Comparison of ENCODE assay signal across 7 mouse cellular contexts in the genomic region with DNA sequence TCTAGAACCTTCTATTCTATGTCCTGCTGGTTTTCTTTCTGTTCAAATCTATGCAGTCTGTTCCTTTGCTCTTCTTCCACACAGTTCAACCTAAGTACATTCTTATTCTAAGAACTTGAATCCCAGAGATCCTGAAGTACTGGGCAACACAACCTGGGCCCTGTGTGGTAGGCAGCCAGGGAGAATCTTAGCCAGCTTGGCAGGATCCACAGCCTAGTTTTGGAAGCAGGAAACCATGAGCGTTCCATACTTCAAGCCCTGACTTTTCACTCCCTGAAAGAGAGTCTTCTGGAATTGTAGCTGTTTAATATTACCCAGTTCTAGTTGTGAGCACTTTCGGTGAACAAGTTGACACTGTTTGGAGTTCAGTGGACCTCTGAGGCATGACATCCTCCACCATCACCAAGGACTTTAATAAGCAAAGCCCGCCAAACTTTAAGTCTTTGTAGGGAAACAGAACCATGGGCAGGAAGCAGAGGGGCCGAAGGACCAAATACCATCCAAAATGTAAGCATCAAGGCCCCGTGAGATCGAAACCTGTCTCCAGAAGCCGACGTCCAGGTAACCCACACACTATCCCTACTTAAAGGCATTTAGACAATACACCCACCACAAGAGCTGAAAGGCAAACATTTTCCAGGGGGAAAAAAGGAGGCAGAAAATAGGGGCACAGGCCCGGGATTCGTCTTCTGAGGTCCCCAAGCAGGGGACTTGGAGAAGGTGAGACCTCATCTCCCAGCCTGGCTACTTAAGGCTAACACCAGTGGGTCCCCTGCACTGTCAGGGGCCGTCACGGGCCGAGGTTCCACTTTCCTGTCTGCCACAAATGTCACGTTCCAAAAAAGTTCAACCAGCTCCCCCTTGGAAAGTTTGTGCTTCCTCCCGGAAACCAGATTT. TPM values are rescaled to one million over a fixed set of nuclear protein-coding genes. Genes with fewer than 3 reads are reported as not detected.
DNase-seq lines count a peak whose midpoint lies in the region; ATAC-seq and TF ChIP-seq lines count a peak whose summit lies in the region.

No protein-coding gene starts in this region.

- 6% methylated on average over 15 of the region's 15 CpGs for WGBS in heart, embryonic 16.5 days
- WGBS in liver, embryonic 11.5 days = 18% methylated on average over 15 of the region's 15 CpGs
- WGBS in stomach, embryonic 15.5 days = 4% methylated on average over 15 of the region's 15 CpGs

- peaks cover 0 to 6% of the 10 kb centered on the region in 2 experiments; a peak in 1 of 4 replicates for H3K4me1 ChIP-seq in ES-E14 (ENCODE audit: control insufficient read depth in 2 of 2, insufficient read depth in 2 of 2, low read length in 2 of 2, poor library complexity in 1 of 2)
- H3K4me1 ChIP-seq in heart, embryonic 16.5 days (ENCODE audit: control insufficient read depth, insufficient read depth, low read length) = peaks cover 50% of the 10 kb centered on the region
- H3K4me1 ChIP-seq in liver, embryonic 11.5 days (replicated peaks; ENCODE audit: control insufficient read depth, insufficient read depth, low read length) = peaks cover 16% of the 10 kb centered on the region
- peaks cover 34% of the 10 kb centered on the region for H3K4me1 ChIP-seq in stomach, embryonic 15.5 days

- peak overlapping the region; percentile 85 for H3K4me2 ChIP-seq in heart, embryonic 16.5 days (ENCODE audit: low read depth, low read length)
- peak overlapping the region; percentile 69 for H3K4me2 ChIP-seq in liver, embryonic 11.5 days
- peak overlapping the region; percentile 55 for H3K4me2 ChIP-seq in stomach, embryonic 15.5 days

- peaks cover 60% of the 10 kb centered on the region for H3K79me2 ChIP-seq in C2C12 (ENCODE audit: control insufficient read depth, insufficient read depth)

- in situ Hi-C loops in ES-E14 (cut with MboI; ENCODE audit: low sequenced_read_pairs in 2 of 2, unreplicated experiment in 2 of 2) = no loop called here

- peak overlapping the region; percentile 64 for H3K4me3 ChIP-seq in C2C12 (ENCODE audit: insufficient read depth, poor library complexity, severe bottlenecking)
- peak overlapping the region; percentile 81 to 87 for H3K4me3 ChIP-seq in ES-E14 (ENCODE audit: insufficient read depth in 1 of 2, low read depth in 1 of 2, low read length in 2 of 2, poor library complexity in 1 of 2, severe bottlenecking in 1 of 2)
- H3K4me3 ChIP-seq in heart, embryonic 16.5 days (ENCODE audit: low read length) = peak overlapping the region; percentile 80
- peak overlapping the region; percentile 68 for H3K4me3 ChIP-seq in liver, embryonic 11.5 days (ENCODE audit: low read depth, low read length)
- peak overlapping the region; percentile 71 for H3K4me3 ChIP-seq in stomach, embryonic 15.5 days (replicated peaks)

- H3K36me3 ChIP-seq in C2C12 (ENCODE audit: control insufficient read depth, insufficient read depth) (no peaks in the 10 kb centered on the region), ES-E14 (ENCODE audit: control insufficient read depth, insufficient read depth, low read length, poor library complexity, severe bottlenecking) (no peaks in the 10 kb centered on the region)
- no peaks in the 10 kb centered on the region for H3K36me3 ChIP-seq in heart, embryonic 16.5 days (ENCODE audit: control insufficient read depth, insufficient read depth)
- H3K36me3 ChIP-seq in liver, embryonic 11.5 days (ENCODE audit: control insufficient read depth, insufficient read depth, low read length) = no peaks in the 10 kb centered on the region
- no peaks in the 10 kb centered on the region for H3K36me3 ChIP-seq in stomach, embryonic 15.5 days

- no peak for DNase-seq in ES-E14 (ENCODE audit: low read depth, low spot score)
- DNase-seq in liver, embryonic 11.5 days (ENCODE audit: low spot score) = peak; percentile 53
- no peak for DNase-seq in frontal cortex, postnatal 36 days (ENCODE audit: low spot score in 2 of 2)
- DNase-seq in thymus, postnatal 4 days = no peak

- H3K9ac ChIP-seq in ES-E14 (ENCODE audit: insufficient read depth, low read depth, low read length, poor library complexity, severe bottlenecking) = peak overlapping the region; percentile 87
- peak overlapping the region; percentile 97 for H3K9ac ChIP-seq in heart, embryonic 16.5 days (ENCODE audit: low read length)
- H3K9ac ChIP-seq in liver, embryonic 11.5 days (ENCODE audit: low read depth, low read length) = peak overlapping the region; percentile 78
- peak overlapping the region; percentile 93 for H3K9ac ChIP-seq in stomach, embryonic 15.5 days

- no peak overlapping the region for H3K27ac ChIP-seq in ES-E14 (ENCODE audit: insufficient read depth, low read depth, low read length, poor library complexity, severe bottlenecking)
- peak overlapping the region; percentile 95 for H3K27ac ChIP-seq in heart, embryonic 16.5 days (ENCODE audit: low read length)
- peak overlapping the region; percentile 71; the same call in 1 of the 2 replicates for H3K27ac ChIP-seq in liver, embryonic 11.5 days (ENCODE audit: low read depth, low read length)
- H3K27ac ChIP-seq in stomach, embryonic 15.5 days = peak overlapping the region; percentile 80

- peaks cover 48% of the 10 kb centered on the region for H3K79me3 ChIP-seq in C2C12 (ENCODE audit: low read depth)

- TF ChIP-seq CTCF in C2C12 (IDR thresholded peaks at IDR 0.05; ENCODE audit: control insufficient read depth, insufficient read depth, insufficient read length) = no peak

- H3K27me3 ChIP-seq in C2C12 (ENCODE audit: control insufficient read depth, insufficient read depth, insufficient read length) = no peaks in the 10 kb centered on the region
- no peaks in the 10 kb centered on the region for H3K27me3 ChIP-seq in heart, embryonic 16.5 days (ENCODE audit: control insufficient read depth, insufficient read depth, low read length)
- peaks cover 38% of the 10 kb centered on the region for H3K27me3 ChIP-seq in liver, embryonic 11.5 days (replicated peaks; ENCODE audit: control insufficient read depth, insufficient read depth, low read length)
- no peaks in the 10 kb centered on the region for H3K27me3 ChIP-seq in stomach, embryonic 15.5 days (replicated peaks)

- ATAC-seq in heart, embryonic 16.5 days (replicated peaks; ENCODE audit: extremely low read depth, insufficient read depth, low FRiP score) = no peak
- ATAC-seq in liver, embryonic 11.5 days (replicated peaks; ENCODE audit: low FRiP score) = no peak
- no peak for ATAC-seq in stomach, embryonic 15.5 days (ENCODE audit: insufficient read depth, low FRiP score, low read depth)

- no peaks in the 10 kb centered on the region for H3K9me3 ChIP-seq in ES-E14 (ENCODE audit: control insufficient read depth, insufficient read depth, low read depth, low read length)
- 0 out of 2 replicates have a peak, but pooled peaks cover 4% of the 10 kb centered on the region for H3K9me3 ChIP-seq in heart, embryonic 16.5 days (replicated peaks; ENCODE audit: control insufficient read depth, low read length)
- no peaks in the 10 kb centered on the region for H3K9me3 ChIP-seq in liver, embryonic 11.5 days (ENCODE audit: control insufficient read depth, low read length)
- no peaks in the 10 kb centered on the region for H3K9me3 ChIP-seq in stomach, embryonic 15.5 days

- H3ac ChIP-seq in C2C12 (ENCODE audit: control insufficient read depth, insufficient read length, low read depth) = peak overlapping the region; percentile 75

TF ChIP-seq in C2C12, 6 proteins besides CTCF, POLR2A, EP300 and RAD21:
- TF ChIP-seq CEBPB (IDR thresholded peaks at IDR 0.05; ENCODE audit: low read depth) = no peak
- TF ChIP-seq USF1 (IDR thresholded peaks at IDR 0.05; ENCODE audit: low read depth) = no peak
- no peak for TF ChIP-seq MYOD1 (IDR thresholded peaks at IDR 0.05; ENCODE audit: control insufficient read depth, insufficient read length, low read depth)
- TF ChIP-seq MAX (IDR thresholded peaks at IDR 0.05) = no peak

TF ChIP-seq in ES-E14, 5 proteins besides CTCF, POLR2A, EP300 and RAD21:
- TF ChIP-seq HCFC1 (IDR thresholded peaks at IDR 0.05; ENCODE audit: borderline replicate concordance, insufficient read depth, low read length) = no peak
- TF ChIP-seq ZC3H11A (IDR thresholded peaks at IDR 0.05; ENCODE audit: borderline replicate concordance, low read depth, low read length) = no peak
- TF ChIP-seq CHD2 (IDR thresholded peaks at IDR 0.05; ENCODE audit: low read depth, low read length) = no peak
- no peak for TF ChIP-seq MAFK (IDR thresholded peaks at IDR 0.05; ENCODE audit: insufficient read depth, low read depth, low read length)
- TF ChIP-seq ZNF384 (IDR thresholded peaks at IDR 0.05; ENCODE audit: low read depth, low read length) = no peak
TF ChIP-seq in ES-E14: peak in this region for 0.

RNA-seq across cellular contexts. Expression of a gene that starts 31.3 kb away (rescaled TPM):
- 17.3 TPM for polyA plus RNA-seq in C2C12 (2012; fragmentation: generic; extraction: Trizol)
- total RNA-seq in ES-E14 (2012; rRNA removed) = 24.1 and 24.6 TPM in 2 replicates
- 17.8 and 19.1 TPM in 2 replicates for polyA plus RNA-seq in heart, embryonic 16.5 days (2015; fragmentation: Nextera tagmentation; extraction: Ambion mirVana)
- 8.5 and 9.5 TPM in 2 replicates for polyA plus RNA-seq in liver, embryonic 11.5 days (2014; fragmentation: Nextera tagmentation; extraction: Ambion mirVana)
- polyA plus RNA-seq in stomach, embryonic 15.5 days (2015; fragmentation: Nextera tagmentation; extraction: Ambion mirVana) = 16.8 and 17.2 TPM in 2 replicates
